Mouse (Mus musculus): ENCODE data around the gene Wiz. TPM values are rescaled to one million over a fixed set of nuclear protein-coding genes. Genes with fewer than 3 reads are reported as not detected.

Gene Wiz
- polyA plus RNA-seq (2015; fragmentation: Nextera tagmentation; extraction: Ambion mirVana), result 33.2 and 39.8 TPM in 2 replicates

DNA sequence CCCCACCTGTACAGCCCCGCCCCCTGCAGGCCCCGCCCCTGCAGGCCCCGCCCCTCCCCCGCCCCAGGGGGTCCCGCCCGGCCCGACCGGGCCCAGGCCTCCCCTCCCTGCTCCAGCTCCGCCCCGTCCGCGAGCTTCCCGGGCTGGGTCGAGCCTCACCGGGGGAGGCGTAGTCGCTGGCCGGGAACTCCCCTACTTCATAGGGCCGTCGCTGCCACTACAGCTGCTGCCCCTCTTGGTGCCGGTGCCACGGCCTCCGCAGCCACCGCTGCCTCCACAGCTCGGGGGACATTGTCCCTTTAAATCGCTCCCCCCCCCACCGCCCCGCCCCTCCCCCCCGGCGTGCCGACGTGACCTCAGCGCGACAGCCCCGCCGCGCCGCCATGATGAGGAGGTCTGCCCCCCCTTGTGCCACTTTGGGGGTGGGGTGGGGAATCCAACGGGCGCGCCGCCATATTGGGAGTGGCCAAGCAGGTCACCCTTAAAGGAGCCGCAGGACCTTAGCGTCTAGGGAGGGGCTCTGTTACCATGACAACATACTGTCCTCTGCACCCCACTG is at the start of gene Wiz:
Gene Wiz (minus strand): TSS at position 339 of the 559 bp plus-strand sequence.
- Histone ChIP-seq H3K27me3 (peaks cover 42% of the 10 kb centered on the region), H3K9ac (peak within 1 kb of the TSS; percentile 94), H3K4me1 (replicated peaks) (peaks cover 21% of the 10 kb centered on the region), H3K4me3 (peak within 1 kb of the TSS; percentile 84), H3K36me3 (peaks cover 23% of the 10 kb centered on the region), H3K27ac (replicated peaks) (peak within 1 kb of the TSS; percentile 85), H3K4me2 (peak within 1 kb of the TSS; percentile 95), H3K9me3 (no peaks in the 10 kb centered on the region)
- ATAC-seq (ENCODE audit: low read depth), result peak; percentile 90
- whole genome bisulfite sequencing, result under 1% methylated on average over 25 of the region's 44 CpGs

DNA sequence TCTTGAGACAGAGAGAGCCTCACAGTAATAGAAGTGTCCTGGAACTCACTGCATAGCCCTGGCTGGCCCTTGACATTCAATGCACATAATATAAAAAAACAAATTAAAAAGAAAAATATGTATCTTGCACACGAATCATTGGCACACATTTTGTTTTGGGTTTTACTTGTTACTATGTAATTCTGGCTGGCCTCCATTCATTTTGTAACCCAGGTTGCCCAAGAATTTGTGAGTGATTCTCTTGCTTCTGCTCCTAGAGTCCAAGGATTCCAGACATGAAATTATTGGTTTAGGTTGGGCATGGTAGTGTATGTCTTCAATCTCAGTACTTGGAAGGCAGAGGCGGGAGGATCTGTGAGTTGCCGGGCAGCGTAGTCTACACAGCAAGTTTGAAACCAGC is 47.9 kb upstream of the Wiz start:
- Histone ChIP-seq H3K9me3 (no peaks in the 10 kb centered on the region), H3K36me3 (no peaks in the 10 kb centered on the region), H3K27ac (replicated peaks) (no peak overlapping the region), H3K4me2 (no peak overlapping the region), H3K9ac (no peak overlapping the region), H3K4me1 (replicated peaks) (no peaks in the 10 kb centered on the region), H3K27me3 (no peaks in the 10 kb centered on the region), H3K4me3 (no peak overlapping the region)
- 95% methylated on average over 4 of the region's 4 CpGs for WGBS
- no peak for ATAC-seq (ENCODE audit: low read depth)

DNA sequence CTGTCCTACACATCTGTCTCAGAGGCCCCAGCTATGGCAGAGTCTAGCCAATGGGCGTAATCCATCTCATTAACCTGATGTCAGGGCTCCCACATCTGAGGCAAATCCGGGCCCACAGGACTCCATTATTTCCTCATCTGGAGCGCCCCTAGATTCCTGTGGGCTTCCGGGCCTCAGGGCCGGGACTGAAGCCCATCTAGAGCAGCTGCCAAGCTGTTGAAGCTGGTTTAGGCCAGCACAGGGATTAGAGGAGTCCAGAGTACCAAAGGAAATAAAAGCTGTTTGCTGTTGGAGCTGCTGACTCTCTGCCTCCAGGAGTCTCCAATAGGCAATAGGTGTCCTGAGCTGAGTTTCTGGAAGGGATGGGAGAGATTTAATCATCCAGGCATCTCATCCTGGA is 45.9 kb upstream of the Wiz start:
- H3K9ac ChIP-seq, result no peak overlapping the region
- H3K27me3 ChIP-seq, result no peaks in the 10 kb centered on the region
- 72% methylated on average over 5 of the region's 5 CpGs for WGBS
- no peak for ATAC-seq (ENCODE audit: low read depth)
- no peaks in the 10 kb centered on the region for H3K4me1 ChIP-seq (replicated peaks)
- H3K4me2 ChIP-seq, result no peak overlapping the region
- no peaks in the 10 kb centered on the region for H3K9me3 ChIP-seq
- no peak overlapping the region for H3K27ac ChIP-seq (replicated peaks)
- no peak overlapping the region for H3K4me3 ChIP-seq
- no peaks in the 10 kb centered on the region for H3K36me3 ChIP-seq

DNA sequence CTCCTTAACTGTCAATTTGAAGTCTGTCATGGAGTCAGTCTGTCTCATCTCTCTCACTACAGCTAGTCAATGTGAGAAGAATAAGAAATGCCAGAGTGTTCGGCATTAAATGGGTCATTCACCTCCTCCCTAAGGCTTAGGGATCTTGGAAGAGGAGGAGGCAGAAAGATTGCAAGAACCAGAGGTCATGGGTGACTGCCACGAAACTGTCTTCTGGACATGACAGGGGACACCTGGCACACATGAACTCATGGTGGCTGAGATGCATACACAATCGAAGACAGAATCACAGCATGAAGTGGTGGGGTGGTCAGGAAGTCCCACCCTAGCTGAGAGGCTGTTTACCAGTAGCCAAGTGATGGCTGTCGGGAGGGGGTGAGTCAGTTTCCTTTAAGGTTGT is 45.1 kb upstream of the Wiz start:
- Histone ChIP-seq H3K4me1 (replicated peaks) (no peaks in the 10 kb centered on the region), H3K27ac (replicated peaks) (no peak overlapping the region), H3K36me3 (no peaks in the 10 kb centered on the region), H3K27me3 (no peaks in the 10 kb centered on the region), H3K4me2 (no peak overlapping the region), H3K9ac (no peak overlapping the region), H3K4me3 (no peak overlapping the region), H3K9me3 (no peaks in the 10 kb centered on the region)
- no peak for ATAC-seq (ENCODE audit: low read depth)
- 76% methylated on average over 4 of the region's 4 CpGs for WGBS

DNA sequence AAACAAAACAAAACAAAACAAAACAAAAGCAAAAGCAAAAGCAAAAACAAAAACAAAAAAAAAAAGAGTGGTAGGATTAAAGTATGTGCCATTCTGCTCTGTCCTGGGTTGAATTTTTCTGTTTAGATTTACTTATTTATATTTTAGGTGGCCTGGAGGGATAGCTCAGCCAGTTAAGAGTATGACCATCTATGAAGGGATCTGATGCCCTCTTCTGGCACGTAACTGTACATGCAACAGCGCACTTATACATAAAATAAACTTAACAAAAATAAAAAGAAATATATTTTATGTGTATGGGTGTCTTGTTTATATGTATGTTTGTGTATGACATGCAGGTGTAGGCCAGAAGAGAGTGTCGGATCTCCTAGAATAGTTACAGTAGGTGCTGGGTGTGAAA is 42.7 kb upstream of the Wiz start:
- Histone ChIP-seq H3K4me1 (replicated peaks) (no peaks in the 10 kb centered on the region), H3K27ac (replicated peaks) (no peak overlapping the region), H3K36me3 (no peaks in the 10 kb centered on the region), H3K4me2 (no peak overlapping the region), H3K9ac (no peak overlapping the region), H3K9me3 (no peaks in the 10 kb centered on the region), H3K4me3 (no peak overlapping the region), H3K27me3 (no peaks in the 10 kb centered on the region)
- no peak for ATAC-seq (ENCODE audit: low read depth)
- 65% methylated on average over 3 of the region's 3 CpGs for WGBS

DNA sequence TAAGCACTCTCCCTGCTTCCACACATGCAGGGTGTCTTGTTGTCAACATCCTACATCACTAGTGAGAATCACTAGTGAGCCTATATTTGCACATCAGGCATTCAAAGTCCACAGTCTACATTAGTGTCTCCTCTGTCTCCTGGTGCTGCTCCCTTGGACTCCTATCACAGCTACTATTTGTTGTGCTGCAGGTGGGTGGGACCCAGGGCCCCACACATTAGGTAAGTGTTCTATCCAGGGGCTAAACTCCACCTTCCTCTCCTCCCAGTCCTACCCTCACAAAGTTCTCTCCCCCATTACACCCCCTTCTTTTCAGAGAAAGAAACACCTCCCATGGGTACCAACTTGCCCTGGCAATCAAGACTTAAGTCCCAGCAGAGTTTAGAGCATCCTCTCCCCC is 37.4 kb upstream of the Wiz start:
- Histone ChIP-seq H3K9ac (no peak overlapping the region), H3K4me1 (replicated peaks) (no peaks in the 10 kb centered on the region), H3K9me3 (no peaks in the 10 kb centered on the region), H3K4me2 (no peak overlapping the region), H3K27me3 (no peaks in the 10 kb centered on the region; the same call in 1 of the 2 replicates), H3K4me3 (no peak overlapping the region), H3K27ac (replicated peaks) (no peak overlapping the region), H3K36me3 (no peaks in the 10 kb centered on the region)
- ATAC-seq (ENCODE audit: low read depth), result no peak

DNA sequence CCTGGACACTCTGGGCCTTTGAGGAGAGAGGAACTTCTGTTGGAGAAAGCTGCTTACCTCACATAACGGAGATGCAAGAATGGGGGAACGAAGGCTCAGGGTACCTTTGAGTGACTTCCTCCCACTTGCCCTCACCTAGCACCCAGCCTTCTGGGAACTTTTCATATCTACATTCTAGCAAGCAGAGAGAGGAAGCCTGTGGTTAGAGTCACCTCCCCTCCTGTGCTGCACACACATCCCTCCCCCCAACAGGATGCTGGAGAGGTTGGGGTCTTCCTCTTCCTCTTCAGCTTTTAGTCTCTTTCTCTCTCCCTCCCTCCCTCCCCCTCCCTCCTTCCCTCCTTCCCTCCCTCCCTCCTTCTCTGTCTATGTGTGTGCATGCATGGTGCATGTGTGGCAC is 34.8 kb upstream of the Wiz start, which contains the start of gene Pglyrp2:
Gene Pglyrp2 (minus strand): TSS at position 134 of the 400 bp plus-strand sequence.
- H3K4me2 ChIP-seq, result no peak within 1 kb of the TSS
- no peak for ATAC-seq (ENCODE audit: low read depth)
- no peak within 1 kb of the TSS for H3K4me3 ChIP-seq
- no peaks in the 10 kb centered on the region; the same call in 1 of the 2 replicates for H3K27me3 ChIP-seq
- no peaks in the 10 kb centered on the region for H3K4me1 ChIP-seq (replicated peaks)
- no peaks in the 10 kb centered on the region for H3K9me3 ChIP-seq
- H3K36me3 ChIP-seq, result no peaks in the 10 kb centered on the region
- H3K9ac ChIP-seq, result no peak within 1 kb of the TSS
- no peak within 1 kb of the TSS for H3K27ac ChIP-seq (replicated peaks)
- 96% methylated on average over 2 of the region's 2 CpGs for WGBS

DNA sequence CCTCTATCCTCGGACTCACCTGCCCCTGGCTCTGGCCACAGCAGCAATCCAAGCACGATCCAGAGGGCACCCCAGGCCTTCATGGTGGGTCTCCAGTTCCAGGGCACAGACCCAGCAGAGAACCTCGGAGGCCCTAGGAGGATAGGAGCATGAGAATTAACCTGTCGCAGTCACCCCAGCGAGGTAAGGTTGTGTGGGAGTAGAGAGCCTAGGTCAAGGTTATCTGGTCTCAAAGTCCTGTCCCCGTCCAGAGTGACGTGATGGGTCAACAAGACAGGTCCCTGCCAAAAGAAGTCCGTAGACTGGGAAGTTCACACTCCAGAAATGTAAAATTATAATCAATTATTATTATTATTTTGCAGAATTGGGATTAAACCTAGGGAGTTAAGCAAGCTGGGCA is 31.5 kb upstream of the Wiz start:
- Histone ChIP-seq H3K9me3 (no peaks in the 10 kb centered on the region), H3K27me3 (peaks cover 11% of the 10 kb centered on the region), H3K27ac (replicated peaks) (no peak overlapping the region), H3K36me3 (no peaks in the 10 kb centered on the region), H3K9ac (no peak overlapping the region), H3K4me3 (no peak overlapping the region), H3K4me2 (no peak overlapping the region), H3K4me1 (replicated peaks) (no peaks in the 10 kb centered on the region)
- ATAC-seq (ENCODE audit: low read depth), result no peak
- 89% methylated on average over 8 of the region's 8 CpGs for WGBS

DNA sequence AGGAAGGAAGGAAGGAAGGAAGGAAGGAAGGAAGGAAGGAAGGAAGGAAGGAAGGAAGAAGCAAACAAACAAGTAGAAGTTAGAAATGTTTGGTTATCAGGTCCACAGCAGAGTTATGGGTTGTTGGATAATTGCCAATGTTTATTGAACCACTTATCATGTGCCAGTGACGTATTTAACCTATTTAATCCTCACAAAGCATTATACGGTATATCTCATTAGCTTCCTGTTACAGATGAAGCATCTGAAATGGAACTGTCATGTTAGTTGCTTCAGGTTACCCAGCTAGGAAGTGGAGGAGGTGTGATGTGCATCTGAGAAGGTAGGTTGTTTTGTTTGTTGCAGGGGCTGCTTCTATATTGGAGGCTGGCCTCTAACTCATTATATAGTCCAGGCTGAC is 30.8 kb upstream of the Wiz start:
- no peak for ATAC-seq (ENCODE audit: low read depth)
- WGBS, result 76% methylated on average over 2 of the region's 2 CpGs
- Histone ChIP-seq H3K4me3 (no peak overlapping the region), H3K4me2 (no peak overlapping the region), H3K4me1 (replicated peaks) (no peaks in the 10 kb centered on the region), H3K36me3 (no peaks in the 10 kb centered on the region), H3K27me3 (peaks cover 18% of the 10 kb centered on the region), H3K9me3 (no peaks in the 10 kb centered on the region), H3K9ac (no peak overlapping the region), H3K27ac (replicated peaks) (no peak overlapping the region)

DNA sequence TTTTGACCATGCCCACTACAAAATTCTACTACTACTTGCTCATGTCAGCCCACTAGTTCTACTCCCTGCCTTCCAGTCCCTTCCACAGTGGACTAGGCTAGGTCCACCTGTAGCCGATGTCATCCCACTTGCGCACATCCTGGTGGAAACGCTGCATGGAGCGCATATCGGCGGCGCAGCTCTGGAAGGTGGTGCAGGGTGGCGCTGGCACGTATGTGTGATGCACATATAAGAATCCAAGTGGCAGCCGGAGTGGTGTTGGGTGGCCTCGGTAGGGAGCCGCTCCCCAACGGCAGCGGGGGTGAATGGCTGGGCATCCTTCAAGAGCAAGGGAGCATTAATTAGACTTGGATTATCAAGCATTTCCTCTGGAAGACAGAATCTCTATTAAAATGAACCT is 27.5 kb upstream of the Wiz start:
- Histone ChIP-seq H3K36me3 (no peaks in the 10 kb centered on the region), H3K9ac (no peak overlapping the region), H3K4me2 (no peak overlapping the region), H3K27me3 (peaks cover 24% of the 10 kb centered on the region), H3K27ac (replicated peaks) (no peak overlapping the region), H3K4me1 (replicated peaks) (no peaks in the 10 kb centered on the region), H3K9me3 (no peaks in the 10 kb centered on the region), H3K4me3 (no peak overlapping the region)
- ATAC-seq (ENCODE audit: low read depth), result no peak
- WGBS, result 96% methylated on average over 14 of the region's 14 CpGs

DNA sequence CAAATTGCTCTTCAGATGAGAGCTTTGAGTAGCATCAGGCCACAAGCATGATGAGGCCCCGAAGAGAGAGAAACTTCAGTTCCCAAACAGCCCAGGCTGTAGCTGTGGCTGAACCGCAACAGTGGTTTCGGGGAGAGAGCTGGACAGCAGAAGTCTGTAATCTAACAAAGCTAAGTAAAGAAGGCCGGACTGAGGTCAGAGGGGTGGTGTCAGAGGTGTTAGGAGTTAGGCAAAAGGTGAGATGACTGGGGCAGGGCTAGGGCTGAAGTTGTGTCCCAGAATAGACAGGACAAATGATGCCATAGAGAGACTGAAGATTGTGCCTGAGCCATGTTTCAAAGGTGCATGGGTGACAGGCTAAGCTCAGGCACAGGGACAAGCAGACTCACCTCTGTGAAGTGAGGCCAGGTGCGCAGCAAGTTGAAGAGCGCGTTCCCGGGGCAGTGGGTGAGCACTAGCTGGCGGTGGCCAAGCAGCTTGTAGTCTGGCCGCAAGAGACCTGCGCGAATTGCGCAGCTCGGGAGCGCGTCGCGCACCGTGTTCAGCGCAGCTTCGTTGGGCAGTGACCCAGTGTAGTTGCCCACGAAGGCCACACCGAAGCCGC is 26.3 kb upstream of the Wiz start:
- no peak for ATAC-seq (ENCODE audit: low read depth)
- H3K27me3 ChIP-seq, result peaks cover 24% of the 10 kb centered on the region
- no peak overlapping the region for H3K9ac ChIP-seq
- H3K4me2 ChIP-seq, result no peak overlapping the region
- no peaks in the 10 kb centered on the region for H3K4me1 ChIP-seq (replicated peaks)
- H3K4me3 ChIP-seq, result no peak overlapping the region
- H3K27ac ChIP-seq (replicated peaks), result no peak overlapping the region
- H3K9me3 ChIP-seq, result no peaks in the 10 kb centered on the region
- H3K36me3 ChIP-seq, result no peaks in the 10 kb centered on the region
- 58% methylated on average over 24 of the region's 24 CpGs for WGBS

DNA sequence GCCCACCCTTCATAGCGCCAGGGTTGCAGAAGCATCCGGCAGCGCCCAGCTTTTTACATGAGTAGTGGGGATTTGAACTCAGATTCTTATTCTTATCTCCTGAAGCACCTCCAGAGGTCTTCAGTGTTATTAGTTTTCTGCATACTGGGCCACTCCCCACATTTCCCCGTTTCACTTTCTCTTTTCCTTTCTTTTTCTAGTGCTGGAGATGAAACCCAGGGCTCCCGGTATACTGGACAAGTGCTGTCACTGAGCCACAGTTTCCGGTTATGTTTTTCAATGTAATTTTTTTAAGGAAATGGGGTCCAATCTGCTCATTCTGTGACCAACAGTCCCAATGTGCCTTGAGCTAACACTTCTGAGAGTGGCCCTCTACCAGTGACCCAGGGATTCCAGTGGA is 22.7 kb upstream of the Wiz start:
- no peaks in the 10 kb centered on the region for H3K4me1 ChIP-seq (replicated peaks)

DNA sequence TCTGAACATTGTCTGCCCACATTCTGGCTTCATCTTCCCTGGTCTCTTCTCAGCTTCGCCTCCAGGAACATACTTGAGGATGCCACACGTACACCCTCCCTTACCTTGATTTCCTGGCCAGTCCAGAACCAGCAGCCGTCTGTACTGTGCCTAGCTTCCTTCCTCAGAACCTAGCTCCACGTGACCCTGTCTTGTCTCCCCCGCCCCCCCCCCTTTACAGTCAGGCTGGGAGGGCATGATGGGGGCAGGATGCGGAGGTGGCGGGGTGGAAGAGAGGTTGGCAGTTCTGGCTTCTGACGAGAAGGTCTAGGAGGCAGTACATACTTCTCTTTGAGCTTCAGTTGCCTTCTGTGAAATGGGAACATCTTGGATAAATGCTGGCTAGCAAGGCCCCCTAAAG is 14.2 kb upstream of the Wiz start, which contains the start of gene Rasal3:
Gene Rasal3 (minus strand): TSS at position 167 of the 400 bp plus-strand sequence.
- WGBS, result 76% methylated on average over 8 of the region's 8 CpGs
- H3K4me3 ChIP-seq, result no peak within 1 kb of the TSS
- no peak within 1 kb of the TSS for H3K27ac ChIP-seq (replicated peaks)
- no peaks in the 10 kb centered on the region for H3K36me3 ChIP-seq
- H3K9ac ChIP-seq, result no peak within 1 kb of the TSS
- no peaks in the 10 kb centered on the region for H3K4me1 ChIP-seq (replicated peaks)
- no peak for ATAC-seq (ENCODE audit: low read depth)
- no peaks in the 10 kb centered on the region for H3K9me3 ChIP-seq
- no peak within 1 kb of the TSS for H3K4me2 ChIP-seq
- peaks cover 14% of the 10 kb centered on the region for H3K27me3 ChIP-seq

More for the DNA sequence above, 22.7 kb upstream of the Wiz start:
- H3K9me3 ChIP-seq, result no peaks in the 10 kb centered on the region
- H3K4me2 ChIP-seq, result no peak overlapping the region
- WGBS, result 94% methylated on average over 6 of the region's 6 CpGs
- no peak overlapping the region for H3K9ac ChIP-seq
- no peak overlapping the region for H3K27ac ChIP-seq (replicated peaks)
- H3K27me3 ChIP-seq, result peaks cover 23% of the 10 kb centered on the region
- ATAC-seq (ENCODE audit: low read depth), result no peak
- H3K4me3 ChIP-seq, result no peak overlapping the region
- H3K36me3 ChIP-seq, result no peaks in the 10 kb centered on the region

Data from neural tube, embryonic 13.5 days (tissue).